Mouse (Mus musculus) kidney, postnatal 14 days (tissue): ENCODE results near the gene Nkx2-2.

Experiments
- DNase-seq: peaks from one replicate; pipeline ENCODE4 v3.0.0; 2022; ENCODE audit warnings: mixed read lengths

Gene Nkx2-2

GRCm38 (mm10) chr2:147193271-147194255 lies at the start of gene Nkx2-2:
Gene Nkx2-2 (minus strand): TSS chr2:147194243.
- DNase-seq = no peak

- DNase-seq = no peak
Observed at GRCm38 (mm10) chr2:147235707-147236290, 41.8 kb upstream of the Nkx2-2 start.

- peak; percentile 56 for DNase-seq
Observed at GRCm38 (mm10) chr2:147231175-147231574, 37.1 kb upstream of the Nkx2-2 start.

GRCm38 (mm10) chr2:147205076-147205615 lies 11.1 kb upstream of the Nkx2-2 start:
- no peak for DNase-seq

- peak; percentile 32 for DNase-seq
Observed at GRCm38 (mm10) chr2:147194711-147195615, 920 bp upstream of the Nkx2-2 start.

- no peak for DNase-seq
Observed at GRCm38 (mm10) chr2:147192731-147193130, 1.3 kb downstream of the Nkx2-2 start.

- no peak for DNase-seq
Observed at GRCm38 (mm10) chr2:147190316-147191021, 3.6 kb downstream of the Nkx2-2 start.

- DNase-seq = no peak
Observed at GRCm38 (mm10) chr2:147189546-147190315, 4.3 kb downstream of the Nkx2-2 start.

GRCm38 (mm10) chr2:147188871-147189545 lies 5.0 kb downstream of the Nkx2-2 start:
- no peak for DNase-seq

GRCm38 (mm10) chr2:147188074-147188700 lies 5.9 kb downstream of the Nkx2-2 start:
- no peak for DNase-seq

GRCm38 (mm10) chr2:147187061-147187870 lies 6.8 kb downstream of the Nkx2-2 start:
- DNase-seq = no peak

- DNase-seq = no peak
Observed at GRCm38 (mm10) chr2:147186261-147186681, 7.8 kb downstream of the Nkx2-2 start.

- DNase-seq = no peak
Observed at GRCm38 (mm10) chr2:147185561-147185960, 8.5 kb downstream of the Nkx2-2 start.

- DNase-seq = no peak
Observed at GRCm38 (mm10) chr2:147184071-147184990, 9.7 kb downstream of the Nkx2-2 start.

GRCm38 (mm10) chr2:147183521-147183920 lies 10.5 kb downstream of the Nkx2-2 start:
- no peak for DNase-seq

- DNase-seq = peak; percentile 49
Observed at GRCm38 (mm10) chr2:147182709-147183260, 11.3 kb downstream of the Nkx2-2 start.

- DNase-seq = no peak
Observed at GRCm38 (mm10) chr2:147181926-147182708, 11.9 kb downstream of the Nkx2-2 start.
